Mouse (Mus musculus) right cerebral cortex, postnatal 10 days (tissue): ENCODE data around the gene Ccer2.
A peak's percentile ranks its signal among the peaks of the same experiment; 100 is the strongest.

Experiments
- DNase-seq, 2 experiments: peaks; one replicate each; pipeline ENCODE4 v3.0.0; 2021; ENCODE audit warnings: low spot score in 2 of 2

The Ccer2 gene

DNA sequence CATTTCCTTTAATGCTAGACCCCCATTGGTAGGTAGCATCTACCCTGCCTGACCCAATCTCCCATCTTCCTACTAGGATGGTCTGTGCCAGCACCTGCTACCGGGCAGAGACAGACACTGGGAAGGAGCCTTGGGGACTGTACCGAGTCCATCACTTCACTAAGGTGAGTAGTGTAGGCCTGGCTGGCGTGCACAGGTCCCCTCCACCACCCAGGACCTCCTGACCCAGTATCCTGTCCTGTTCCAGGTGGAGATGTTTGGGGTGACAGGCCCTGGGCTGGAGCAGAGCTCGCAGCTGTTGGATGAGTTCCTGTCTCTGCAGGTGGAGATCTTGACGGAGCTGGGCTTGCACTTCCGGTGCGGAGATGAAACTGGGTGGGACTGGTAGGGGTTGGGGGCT is 6.0 kb upstream of the Ccer2 start:
- no peak for DNase-seq

DNA sequence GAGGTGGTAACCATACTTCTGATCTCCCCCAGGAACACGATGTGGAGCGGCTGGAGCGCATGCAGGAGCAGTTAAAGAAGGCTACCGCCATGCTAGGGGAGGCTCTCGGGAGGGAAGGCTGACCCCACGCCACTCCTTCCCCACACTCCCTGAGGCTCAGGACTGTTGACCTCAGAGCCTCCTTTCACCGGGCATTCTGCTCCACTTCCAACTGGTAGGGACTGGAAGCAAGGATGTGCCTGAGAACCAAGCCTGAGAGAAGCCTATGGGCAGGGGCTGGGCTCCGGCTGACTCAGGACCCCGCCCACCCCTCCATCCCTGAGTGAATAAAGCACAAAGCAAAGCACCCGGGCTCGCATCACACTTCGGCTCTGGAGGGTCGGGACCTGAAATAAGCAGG is 2.6 kb downstream of the Ccer2 start:
- DNase-seq, result no peak

DNA sequence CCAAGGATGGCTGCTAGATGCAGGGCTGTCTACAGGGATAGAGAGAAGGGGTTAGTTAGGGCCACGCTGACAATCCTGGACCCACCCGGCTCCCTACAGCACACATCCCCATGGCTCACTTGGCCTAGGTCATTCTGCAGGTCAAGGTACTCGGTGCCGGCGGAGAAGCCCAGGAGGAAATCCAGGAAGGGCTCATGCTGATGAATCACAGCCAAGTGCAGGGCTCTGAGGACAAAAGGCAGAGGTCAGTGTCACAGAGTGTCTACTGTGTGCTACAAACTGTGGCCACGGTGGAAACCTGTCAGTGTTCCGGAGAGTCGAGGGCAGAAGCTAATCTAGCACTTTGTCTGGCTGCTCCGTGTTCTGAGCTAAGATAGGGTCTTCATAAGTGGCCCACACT is 5.9 kb downstream of the Ccer2 start:
- DNase-seq, result no peak

DNA sequence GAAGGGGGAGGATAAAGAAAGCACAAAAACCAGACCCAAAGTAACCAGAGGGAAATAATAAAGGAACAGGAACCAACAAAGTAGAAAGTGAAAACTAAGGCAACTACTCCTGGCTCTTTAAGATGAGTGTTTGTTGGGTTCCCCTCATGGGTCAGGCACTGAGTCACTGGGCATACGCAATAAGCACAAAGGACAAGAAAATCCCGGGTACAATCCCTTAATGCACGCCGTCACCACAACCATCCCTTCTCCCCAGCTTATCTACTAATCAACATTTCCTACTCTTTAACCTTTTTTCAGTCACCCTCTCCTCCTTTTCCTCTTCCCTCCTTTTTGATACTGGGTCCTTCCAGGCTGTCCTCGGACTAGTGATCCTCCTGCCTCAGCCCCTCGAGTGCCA is 9.2 kb downstream of the Ccer2 start:
- DNase-seq, result no peak

DNA sequence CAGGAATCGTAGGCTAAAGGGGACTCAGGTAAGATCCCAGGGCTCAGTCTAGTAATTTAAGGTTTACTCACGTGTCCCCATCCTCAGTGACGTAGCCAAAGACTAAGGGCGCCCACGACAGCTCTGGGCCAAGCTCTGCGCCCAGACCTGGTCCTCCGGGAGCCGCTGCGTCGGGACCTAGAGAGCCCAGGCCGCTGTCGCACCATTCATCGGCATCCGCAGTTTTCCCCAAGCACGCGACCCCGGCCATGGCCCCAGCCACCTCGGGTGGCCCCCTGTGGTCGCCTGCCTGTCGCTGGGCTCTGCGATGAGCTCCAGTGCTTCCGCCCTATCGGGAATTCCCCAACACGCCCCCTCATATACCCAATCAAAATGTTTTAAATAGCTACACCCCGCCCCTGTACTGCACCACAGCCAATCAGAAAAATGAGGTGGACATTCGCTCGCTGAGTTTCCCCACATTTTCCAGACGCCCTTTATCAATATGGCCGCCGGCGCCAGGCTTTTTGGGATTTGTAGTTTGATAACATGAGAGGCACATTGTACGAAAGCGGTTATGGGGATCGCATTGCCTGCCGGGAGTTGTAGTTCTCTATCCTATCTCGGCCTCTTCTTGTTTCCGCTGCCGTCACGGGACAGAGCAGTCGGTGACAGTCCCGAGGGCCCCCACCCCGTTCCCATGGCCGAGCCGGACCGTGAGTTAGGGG is 10.4 kb downstream of the Ccer2 start, which contains the start of gene Sirt2:
TSS of gene Sirt2 (plus strand) at position 563 of the 707 bp plus-strand sequence.
- DNase-seq, result peak; percentile 99

DNA sequence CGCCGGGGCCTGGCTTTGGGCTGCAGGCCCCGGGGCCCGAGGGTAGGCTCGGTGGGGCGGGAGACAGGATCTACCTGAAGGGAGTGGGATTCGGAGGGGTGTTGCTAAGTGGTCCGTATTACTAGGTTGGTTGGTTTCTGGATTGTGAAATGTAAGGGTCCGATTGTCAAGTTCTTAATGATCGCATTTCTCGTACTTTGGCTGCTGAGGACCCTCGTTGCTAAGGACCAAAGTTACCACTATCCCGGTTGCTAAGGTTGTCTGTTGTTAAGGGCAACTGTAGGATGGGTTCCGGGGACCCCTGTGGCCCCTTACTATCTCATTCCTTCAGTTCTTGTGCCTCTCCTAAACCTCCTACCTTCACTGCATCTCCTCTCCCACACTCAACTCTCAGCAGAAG is 10.9 kb downstream of the Ccer2 start:
- DNase-seq, result no peak

DNA sequence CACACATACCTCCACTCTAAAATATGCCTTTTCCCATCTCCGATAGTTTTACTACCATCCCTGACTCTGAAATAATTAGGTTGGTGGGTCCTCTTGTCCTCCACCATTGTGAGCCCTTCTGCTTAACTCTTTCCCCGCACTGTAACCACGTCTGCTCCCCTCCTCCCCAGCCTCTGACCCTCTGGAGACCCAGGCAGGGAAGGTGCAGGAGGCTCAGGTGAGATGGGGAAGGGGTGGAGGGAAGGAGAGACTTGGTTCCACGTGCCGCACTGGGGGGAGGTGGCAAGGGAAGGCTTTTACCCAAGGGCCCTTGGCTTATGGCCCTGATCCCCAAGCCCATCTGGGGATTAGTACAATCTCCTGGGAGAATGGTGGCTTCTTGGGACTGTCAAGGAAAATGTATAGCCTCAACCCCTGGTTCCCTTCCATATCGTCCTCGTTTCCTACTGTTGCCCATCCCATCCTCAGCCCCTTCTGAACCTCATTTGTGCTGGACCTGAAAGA is 11.5 kb downstream of the Ccer2 start, which contains the start of gene Nfkbib:
TSS of gene Nfkbib (minus strand) at position 51 of the 504 bp plus-strand sequence.
- DNase-seq, result no peak

DNA sequence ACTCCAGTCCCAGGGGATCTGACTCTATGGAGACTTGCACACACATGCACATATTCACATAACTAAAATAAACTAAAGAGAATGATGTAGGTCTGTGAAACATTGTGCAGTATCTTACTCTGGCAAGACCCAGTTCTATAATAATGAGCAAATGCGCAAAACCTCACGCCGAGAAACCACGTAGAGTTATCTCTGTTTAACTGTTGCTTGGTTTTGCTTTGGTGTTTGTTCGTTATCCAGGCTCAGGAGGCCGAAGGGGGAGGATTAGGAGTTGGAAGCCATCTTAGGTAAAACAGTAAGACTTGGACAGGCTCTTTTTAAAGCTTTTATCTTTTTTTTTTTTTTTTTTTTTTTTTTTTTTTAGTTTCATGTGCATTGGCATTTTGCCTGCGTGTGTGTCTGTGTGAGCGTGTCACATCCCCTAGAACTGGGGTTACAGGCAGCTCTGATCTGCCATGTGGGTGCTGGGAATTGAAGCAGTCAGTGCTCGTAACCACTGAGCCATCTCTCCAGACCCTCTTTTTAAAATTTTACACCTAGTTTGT is 13.5 kb downstream of the Ccer2 start:
- DNase-seq, result no peak

DNA sequence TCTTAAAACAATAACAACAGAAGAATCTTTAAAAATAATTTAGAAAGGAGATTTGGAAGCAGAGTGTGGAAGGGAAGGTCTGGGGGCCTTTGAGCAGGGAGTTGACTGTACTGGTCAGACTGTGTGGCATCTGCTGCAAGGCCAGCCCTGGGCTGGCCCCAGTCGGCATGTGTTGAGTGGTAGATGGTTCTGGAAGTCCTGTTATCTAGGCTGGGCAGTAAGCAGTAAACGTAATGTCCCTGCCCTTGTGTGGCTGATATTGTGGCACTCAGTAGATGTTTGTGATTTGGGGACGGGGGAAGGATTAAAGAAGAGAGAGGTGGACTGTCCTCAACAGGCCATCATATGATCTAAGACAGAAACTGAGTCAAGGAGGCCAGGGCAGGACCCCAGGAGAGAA is 14.3 kb downstream of the Ccer2 start:
- DNase-seq, result no peak

DNA sequence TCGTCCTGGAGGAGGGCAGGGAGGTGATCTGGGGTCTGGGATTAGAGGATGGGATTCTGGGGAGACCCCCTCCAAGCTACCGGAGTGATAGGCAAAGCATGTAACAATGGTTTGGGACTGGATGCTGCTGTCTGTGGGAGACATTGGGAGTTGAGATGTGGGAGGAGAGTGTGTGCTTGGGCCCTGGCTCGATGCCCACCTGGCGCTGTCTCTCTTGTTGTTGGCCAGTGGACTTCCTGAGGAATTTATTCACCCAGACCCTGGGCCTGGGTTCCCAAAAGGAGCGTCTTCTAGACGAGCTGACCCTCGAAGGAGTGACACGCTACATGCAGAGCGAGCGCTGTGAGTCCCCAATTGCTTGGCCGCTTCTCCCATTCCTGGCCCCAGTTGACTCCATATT is 15.9 kb downstream of the Ccer2 start:
- DNase-seq, result no peak

DNA sequence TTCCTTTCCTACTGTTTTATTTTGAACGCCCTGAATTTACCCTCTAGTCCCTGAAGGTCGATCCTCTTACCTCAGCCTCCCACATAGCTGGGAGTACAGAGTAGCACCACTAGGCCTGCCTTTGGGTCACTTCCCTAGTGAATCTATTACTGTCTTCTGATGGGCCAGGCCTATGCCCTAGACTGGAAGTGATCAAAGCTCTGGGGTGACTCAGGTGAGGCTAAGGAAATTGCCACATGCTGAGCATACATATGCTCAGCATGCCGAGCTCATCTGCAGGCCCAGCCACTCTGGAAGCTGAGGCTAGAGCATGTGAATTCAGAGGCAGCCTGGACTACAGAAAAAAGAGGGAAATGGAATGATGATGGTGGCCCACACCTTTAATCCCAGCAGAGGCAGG is 17.2 kb downstream of the Ccer2 start:
- no peak for DNase-seq

DNA sequence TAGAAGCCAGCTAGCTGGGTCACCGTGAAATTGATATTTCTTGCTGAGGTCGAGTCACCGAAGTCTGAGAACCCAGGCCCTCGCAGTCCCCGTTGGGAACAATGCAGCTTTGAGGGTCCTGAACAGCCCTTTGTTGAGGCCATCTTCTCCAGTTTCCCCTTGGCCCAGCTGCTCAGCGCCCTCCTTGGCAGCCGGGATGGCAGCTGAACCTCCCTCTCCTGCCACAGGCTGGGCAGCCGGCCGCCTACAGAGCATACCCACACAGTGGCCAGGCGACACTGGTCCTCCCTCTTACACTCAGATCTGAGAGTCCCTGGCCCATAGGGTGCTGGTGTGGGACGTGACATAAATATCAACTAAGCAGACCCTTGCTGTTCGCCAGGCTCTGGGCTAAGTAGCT is 18.2 kb downstream of the Ccer2 start:
- DNase-seq, result peak; percentile 71 to 75

DNA sequence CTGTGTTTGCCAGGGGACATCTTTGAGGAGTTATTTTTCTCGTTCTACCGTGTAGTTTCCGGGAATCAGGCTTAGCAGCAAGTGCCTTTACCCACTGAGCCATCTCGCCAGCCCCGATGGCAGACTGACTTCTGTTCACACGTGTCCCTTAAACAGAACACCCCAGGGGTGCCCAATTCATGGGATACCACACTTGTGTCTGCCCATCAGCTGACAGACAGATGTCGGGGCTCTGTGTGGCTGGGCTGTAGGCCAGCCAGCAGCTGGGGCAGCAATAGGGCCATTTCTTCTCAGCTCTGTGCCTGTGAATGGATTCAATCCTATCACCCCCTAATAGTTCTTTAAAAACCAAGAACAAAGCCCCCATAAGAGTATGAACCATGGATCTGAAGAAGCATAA is 19.2 kb downstream of the Ccer2 start:
- DNase-seq, result no peak

DNA sequence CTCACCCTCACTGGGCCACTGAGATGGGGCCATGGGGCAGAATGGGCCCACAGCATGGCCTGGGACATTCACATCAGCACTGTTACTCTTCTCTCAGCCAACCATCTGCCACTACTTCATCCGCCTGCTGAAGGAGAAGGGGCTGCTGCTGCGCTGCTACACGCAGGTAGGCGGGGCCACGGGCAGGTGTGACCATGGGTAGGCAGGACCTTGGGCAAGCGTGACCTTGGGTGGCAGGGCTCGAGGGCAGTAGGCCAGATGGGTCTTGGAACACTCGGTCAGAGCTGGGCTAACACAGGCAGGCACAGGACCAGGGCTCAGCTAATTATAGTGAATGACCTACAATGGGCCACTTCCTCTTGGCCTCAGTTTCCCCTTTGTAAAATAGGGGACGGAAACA is 22.9 kb downstream of the Ccer2 start:
- DNase-seq, result no peak

DNA sequence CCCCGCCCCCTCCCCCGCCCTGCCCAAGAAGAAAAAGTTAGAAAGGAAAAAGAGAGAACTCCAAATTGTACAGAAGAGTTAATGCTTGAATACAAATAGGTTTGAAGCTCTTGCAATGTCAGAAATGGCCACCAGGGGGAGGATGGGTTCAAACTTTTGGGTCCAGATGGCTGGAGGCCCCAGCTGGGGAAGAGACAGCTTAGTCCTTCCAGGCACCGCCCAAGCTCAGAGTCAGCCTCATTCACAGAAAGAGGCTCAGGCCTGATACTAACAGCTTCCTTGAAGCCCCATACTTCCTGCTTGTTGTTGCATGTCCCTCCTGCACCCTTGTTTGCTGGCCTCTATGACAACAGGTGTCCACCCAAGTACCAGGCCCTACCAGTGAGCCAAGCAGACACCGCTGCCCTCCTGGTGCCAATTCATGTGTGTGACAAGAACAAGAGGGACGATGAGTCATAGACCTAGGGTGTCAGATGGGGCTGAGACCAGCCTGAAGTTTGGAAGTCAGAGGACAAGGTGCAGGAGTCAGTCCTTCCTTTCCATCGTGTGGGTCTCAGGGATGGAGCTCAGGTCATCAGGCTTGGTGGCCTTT is 24.2 kb downstream of the Ccer2 start:
- peak; percentile 91 to 93 for DNase-seq

DNA sequence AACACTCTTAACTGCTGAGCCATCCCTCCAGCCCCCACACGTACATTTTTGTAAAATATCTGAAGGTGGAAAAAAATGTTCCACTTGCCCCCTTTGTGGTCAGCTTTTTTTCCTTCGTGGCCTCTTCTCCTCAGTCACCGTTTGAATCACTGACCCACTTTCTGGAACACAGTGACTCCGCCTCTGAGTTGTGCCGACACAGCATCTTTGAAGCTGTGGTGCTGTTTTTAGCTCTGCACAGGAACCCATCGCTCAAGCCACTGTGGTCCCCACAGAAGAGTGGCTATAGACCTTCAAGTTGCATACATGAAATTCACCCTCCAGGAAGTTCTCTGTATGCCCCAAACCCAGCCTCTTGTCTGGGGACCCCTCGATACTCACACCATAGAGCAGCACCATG is 24.9 kb downstream of the Ccer2 start:
- DNase-seq, result peak; percentile 61 to 73

DNA sequence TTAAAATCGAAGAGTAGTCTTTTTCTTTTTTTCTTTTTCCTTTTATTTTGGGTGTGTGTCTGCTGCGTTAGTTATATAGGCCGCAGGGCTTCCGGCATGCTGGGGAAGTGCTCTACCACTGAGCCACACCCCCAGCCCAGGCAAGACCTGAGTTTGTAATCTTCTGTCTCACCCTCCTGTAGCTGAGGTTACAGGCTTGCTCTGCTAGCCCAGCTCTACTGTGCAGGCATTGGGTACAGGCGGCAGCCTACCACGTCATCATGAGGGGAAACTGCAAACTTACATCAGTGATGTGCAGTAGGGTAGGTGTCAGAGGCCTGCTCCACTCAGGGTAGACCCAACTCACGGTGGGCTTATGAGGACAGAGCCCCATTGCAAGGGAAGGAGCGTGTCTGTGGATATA is 25.3 kb downstream of the Ccer2 start:
- DNase-seq, result no peak

DNA sequence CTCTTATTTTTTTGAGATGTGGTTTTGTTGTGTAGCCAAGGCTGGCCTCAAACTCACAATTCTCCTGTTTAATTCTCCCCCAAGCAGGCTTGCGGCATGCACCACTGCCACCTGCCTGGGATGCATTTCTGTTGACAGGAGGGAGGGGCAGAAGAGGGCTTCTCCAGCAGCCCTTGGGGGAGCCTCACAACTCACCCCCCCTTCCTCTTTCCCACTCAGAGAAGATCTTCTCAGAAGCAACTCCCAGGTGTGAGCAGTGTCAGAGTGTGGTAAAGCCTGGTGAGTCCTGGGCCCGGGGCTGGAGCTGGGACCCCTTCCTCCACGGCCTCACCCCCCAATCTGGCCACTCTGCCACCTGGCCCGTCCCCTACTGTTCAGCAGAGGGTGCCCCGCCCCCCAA is 29.2 kb downstream of the Ccer2 start:
- no peak for DNase-seq

DNA sequence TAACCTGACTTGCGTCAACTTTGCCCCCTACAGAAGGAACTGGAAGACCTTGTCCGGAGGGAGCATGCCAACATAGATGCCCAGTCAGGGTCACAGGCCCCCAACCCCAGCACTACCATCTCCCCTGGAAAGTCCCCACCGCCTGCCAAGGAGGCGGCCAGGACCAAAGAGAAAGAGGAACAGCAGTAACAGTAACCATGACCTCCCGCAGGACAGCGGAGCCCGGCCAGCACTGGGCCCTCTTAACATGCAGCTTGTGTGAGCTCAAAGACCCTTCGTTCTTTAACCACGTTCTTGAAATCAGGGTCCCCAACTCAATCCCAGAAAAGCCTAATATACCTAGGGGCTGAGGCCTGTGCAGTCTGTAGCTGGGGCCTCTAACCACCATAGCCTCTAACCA is 31.9 kb downstream of the Ccer2 start:
- DNase-seq, result no peak

DNA sequence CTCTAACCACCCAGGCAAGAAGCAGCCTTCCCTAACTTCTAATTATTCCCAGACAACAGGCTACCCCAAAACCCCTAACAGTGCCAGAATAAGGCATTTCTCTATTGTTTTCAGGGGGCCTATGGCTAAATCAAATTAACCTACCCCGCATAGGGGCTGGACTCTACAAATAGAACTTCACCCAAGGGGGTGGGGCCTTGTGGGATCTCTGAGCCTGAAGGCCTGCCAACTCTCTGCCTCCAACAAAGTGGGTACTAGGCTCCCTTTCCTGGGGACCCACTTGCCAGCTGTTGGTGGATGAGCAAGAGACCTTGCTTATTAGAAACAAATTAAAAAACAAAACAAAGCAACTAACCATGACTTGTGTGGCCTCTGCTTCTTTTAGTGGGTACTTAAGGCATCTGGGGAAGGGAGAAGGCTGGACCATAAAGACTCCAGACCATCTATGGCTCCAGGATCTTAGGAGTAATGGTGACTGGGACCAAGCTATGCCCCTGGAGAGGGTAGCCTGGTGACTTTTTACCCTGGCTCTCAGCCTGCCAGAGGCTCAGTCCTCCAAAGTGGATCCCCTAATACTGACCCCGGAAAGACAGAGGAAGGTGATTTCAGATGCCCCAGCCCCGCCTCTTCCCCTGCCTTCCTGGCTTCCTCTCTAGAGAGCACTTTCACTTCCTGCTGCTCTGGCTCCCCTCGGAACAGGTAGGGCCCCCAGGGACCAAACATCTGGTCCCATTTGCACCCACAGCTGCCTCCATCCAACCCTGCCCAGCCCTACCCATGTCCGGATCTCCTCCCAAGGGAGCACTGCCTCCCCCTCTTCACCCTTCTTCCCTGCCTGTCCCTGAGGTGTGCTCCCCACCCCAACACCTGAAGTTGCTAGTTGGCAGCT is 32.6 kb downstream of the Ccer2 start, which contains the start of gene Rinl:
TSS of gene Rinl (plus strand) at position 663 of the 889 bp plus-strand sequence.
- no peak for DNase-seq

DNA sequence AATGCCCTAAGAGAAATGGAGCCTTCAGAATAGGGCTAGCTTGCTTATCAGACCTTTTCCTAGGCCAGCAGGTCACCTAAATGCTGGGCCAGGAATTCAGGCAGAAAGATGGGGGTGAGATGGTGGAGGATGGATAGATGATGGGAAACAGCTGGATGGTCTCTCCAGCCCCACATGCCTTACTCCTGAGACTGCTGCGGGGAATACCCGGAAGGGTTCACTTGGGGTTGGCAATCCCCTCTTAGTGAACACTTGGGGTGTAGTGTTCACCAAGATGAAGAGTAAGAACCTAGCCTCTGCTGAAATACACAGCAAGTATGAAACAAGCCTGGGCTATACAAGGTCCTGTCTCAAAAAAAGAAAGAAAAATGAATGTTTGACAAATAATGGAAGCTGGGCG is 33.3 kb downstream of the Ccer2 start:
- DNase-seq, result no peak
